Mouse (Mus musculus) T-cell, adult 66 days (primary cell): ENCODE results near the gene Adam11. TPM values are rescaled to one million over a fixed set of nuclear protein-coding genes. Genes with fewer than 3 reads are reported as not detected.

Experiments
- total RNA-seq, 2 experiments: library from RNA; stranded (reverse); gene quantifications; 3 replicates in 1 of 2; 4 replicates in 1 of 2; pipeline ENCODE4 v1.2.4; 2023

Gene Adam11
- 1 to 10 TPM; 2.8 to 2.9 TPM for total RNA-seq

DNA sequence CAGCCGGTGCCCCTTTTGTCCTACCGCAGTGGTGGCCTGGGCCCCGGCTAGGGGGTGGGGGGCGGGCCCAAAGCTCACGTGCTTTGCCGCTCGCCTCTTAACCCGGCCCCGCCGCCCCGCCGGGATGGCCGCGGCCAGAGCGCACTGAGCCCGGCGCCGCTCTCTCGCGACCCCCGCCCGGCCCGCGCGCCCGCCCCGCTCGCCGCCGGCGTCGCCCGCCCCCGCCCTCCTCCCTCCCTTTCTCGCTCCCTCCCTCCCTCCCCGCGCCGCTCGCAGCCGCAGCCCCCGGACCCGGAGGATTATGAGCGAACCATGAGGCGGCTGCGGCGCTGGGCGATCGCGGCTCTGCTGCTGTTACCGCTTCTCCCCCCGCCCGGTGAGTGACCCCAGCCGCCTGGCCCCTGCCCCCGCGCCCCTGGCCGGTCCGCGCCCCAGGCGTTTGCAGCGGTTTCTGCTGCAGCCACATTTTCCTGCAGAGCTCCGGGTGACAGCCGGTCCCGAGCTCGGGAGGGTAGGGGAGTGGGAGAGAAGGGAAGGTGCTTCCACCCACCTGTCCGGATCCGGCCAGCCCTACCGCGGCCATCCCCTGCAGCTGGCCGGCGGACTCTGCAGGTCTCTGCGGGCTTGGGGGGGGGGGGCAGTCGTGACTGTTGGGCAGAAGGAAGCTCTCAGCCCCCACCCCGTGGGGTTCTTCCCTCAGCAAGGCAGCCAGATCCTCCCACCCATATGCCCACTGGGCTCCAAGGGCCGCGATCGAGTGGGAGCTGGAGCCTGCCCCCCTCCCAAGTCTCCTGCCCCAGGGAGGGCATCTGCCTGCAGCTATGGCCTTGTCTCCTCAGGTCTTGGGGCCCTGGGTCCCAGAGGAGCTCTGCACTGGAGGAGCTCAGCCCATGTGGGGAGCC is at the start of gene Adam11:
Gene Adam11, plus strand, starts transcription at position 131 of the 902 bp plus-strand sequence.

DNA sequence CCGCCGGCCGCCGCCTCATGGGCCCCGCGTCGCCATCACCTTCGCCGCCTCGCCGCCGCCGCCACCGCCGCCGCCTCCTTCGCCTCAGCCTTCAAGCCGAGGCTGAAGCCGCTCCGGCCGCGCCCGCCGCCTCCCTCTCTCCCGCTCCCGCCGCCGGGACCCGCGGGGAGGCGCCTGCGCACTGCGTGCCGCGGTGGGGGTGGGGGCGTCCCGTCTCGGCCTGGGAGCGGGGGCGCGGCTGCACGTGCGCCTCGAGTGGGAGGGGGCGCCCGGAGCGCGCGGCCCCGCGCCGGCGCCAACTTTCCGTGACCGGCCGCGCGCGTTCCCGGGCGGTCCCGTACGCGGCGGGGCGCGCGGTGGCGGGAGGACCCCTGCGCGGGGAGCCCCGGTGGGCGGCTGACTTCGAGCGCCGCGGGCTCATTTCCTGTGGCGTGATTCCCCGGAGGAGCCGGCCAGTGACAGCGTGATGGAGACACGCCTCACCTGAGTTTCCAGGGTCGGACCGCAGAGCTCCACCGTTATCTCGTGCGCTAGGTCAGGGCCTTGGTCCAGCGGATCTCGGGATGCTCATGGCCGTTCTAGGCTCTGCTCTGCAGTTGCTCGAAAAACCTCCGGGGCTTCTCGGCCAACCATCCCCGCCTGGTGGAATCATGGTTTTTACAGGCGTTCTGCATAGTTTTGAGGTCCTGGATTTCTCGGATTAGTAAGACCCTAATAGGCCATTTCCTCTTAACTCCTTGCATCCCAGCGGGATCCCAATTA is 58.0 kb downstream of the Adam11 start, which contains the start of gene Gjc1:
Gene Gjc1, minus strand, starts transcription at position 680 of the 762 bp plus-strand sequence.

Other genes starting within 250 kb of the Adam11 start
- gene Gpatch8, start 205.0 kb upstream of the Adam11 start, total RNA-seq = 10 to 100 TPM; 54.3 to 61.2 TPM
- not detected for gene Gm11627, start 182.0 kb upstream of the Adam11 start, total RNA-seq
- not detected for gene Fzd2, start 157.0 kb upstream of the Adam11 start, total RNA-seq
- not detected for gene Meioc, start 97.7 kb upstream of the Adam11 start, total RNA-seq
- 10 to 100 TPM; 37.0 to 38.8 TPM for gene Ccdc43, start 63.7 kb upstream of the Adam11 start, total RNA-seq
- gene Gjc1, start 58.3 kb downstream of the Adam11 start, total RNA-seq = not detected
- not detected for gene Higd1b, start 74.4 kb downstream of the Adam11 start, total RNA-seq
- gene Eftud2, start 119.5 kb downstream of the Adam11 start, total RNA-seq = 100 to 1,000 TPM; 154 TPM
- gene Ccdc103, start 119.8 kb downstream of the Adam11 start, total RNA-seq = not detected
- gene Fam187a, start 123.7 kb downstream of the Adam11 start, total RNA-seq = not detected
- not detected for gene Gfap, start 139.5 kb downstream of the Adam11 start, total RNA-seq
- 1 to 10 TPM in 1 of 2 experiments, under 1 TPM in 1; 0.59 to 2.2 TPM for gene Kif18b, start 163.7 kb downstream of the Adam11 start, total RNA-seq
- gene C1ql1, start 185.2 kb downstream of the Adam11 start, total RNA-seq = not detected